Mouse (Mus musculus): ENCODE measurements around the gene Tek. TPM values are rescaled to one million over a fixed set of nuclear protein-coding genes. Genes with fewer than 3 reads are reported as not detected.
A peak's percentile ranks its signal among the peaks of the same experiment; 100 is the strongest.

The Tek gene
- polyA plus RNA-seq, 1 experiment from 2014 or later: 56.1 TPM

DNA sequence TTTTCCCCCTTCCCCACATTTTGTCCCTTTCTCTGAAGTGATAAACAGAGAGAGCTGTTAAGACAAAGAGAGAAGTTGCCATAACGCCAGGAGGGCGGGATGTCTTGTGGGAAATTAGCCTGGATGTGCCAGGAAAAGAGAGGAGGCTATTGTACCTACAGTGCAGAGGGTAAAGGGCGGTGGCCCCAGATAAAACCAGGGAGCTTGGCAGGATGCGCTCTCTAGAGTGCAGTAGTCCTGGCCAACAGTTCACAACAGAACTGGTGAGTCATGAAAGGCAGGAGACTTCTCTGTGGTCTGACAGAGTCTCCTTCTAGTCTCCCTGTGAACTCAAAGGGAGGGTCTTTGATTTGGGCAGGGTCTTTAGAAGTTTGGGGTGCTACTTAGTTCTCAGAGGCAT is 13.3 kb upstream of the Tek start:
- Histone ChIP-seq H3K4me2 (no peak overlapping the region), H3K36me3 (ENCODE audit: control insufficient read depth, insufficient read depth, low read length) (no peaks in the 10 kb centered on the region), H3K9me3 (replicated peaks; ENCODE audit: control insufficient read depth, low read length) (no peaks in the 10 kb centered on the region), H3K4me3 (ENCODE audit: low read depth, low read length) (no peak overlapping the region), H3K27ac (ENCODE audit: low read depth, low read length) (peak overlapping the region; percentile 75), H3K27me3 (ENCODE audit: control insufficient read depth, insufficient read depth, low read length) (no peaks in the 10 kb centered on the region), H3K4me1 (ENCODE audit: control insufficient read depth, insufficient read depth, low read length) (peaks cover 12% of the 10 kb centered on the region), H3K9ac (ENCODE audit: low read depth, low read length) (no peak overlapping the region)
- no peak; the same call in 1 of the 2 replicates for ATAC-seq (replicated peaks; ENCODE audit: insufficient number of reproducible peaks, low FRiP score, low TSS enrichment)
- WGBS (ENCODE audit: insufficient replicate concordance): 57% methylated on average over 4 of the region's 4 CpGs

GRCm38 (mm10) chr4:94732721-94733120 is 6.4 kb upstream of the Tek start:
- Histone ChIP-seq H3K27me3 (ENCODE audit: control insufficient read depth, insufficient read depth, low read length) (no peaks in the 10 kb centered on the region), H3K4me1 (ENCODE audit: control insufficient read depth, insufficient read depth, low read length) (peaks cover 2% of the 10 kb centered on the region), H3K9ac (ENCODE audit: low read depth, low read length) (no peak overlapping the region), H3K36me3 (ENCODE audit: control insufficient read depth, insufficient read depth, low read length) (no peaks in the 10 kb centered on the region), H3K27ac (ENCODE audit: low read depth, low read length) (no peak overlapping the region), H3K4me3 (ENCODE audit: low read depth, low read length) (no peak overlapping the region), H3K9me3 (replicated peaks; ENCODE audit: control insufficient read depth, low read length) (no peaks in the 10 kb centered on the region), H3K4me2 (no peak overlapping the region)
- ATAC-seq (replicated peaks; ENCODE audit: insufficient number of reproducible peaks, low FRiP score, low TSS enrichment): no peak

- no peak overlapping the region for H3K4me2 ChIP-seq
- WGBS (ENCODE audit: insufficient replicate concordance): 46% methylated on average over 5 of the region's 5 CpGs
- no peak overlapping the region for H3K4me3 ChIP-seq (ENCODE audit: low read depth, low read length)
- peaks cover 11% of the 10 kb centered on the region for H3K4me1 ChIP-seq (ENCODE audit: control insufficient read depth, insufficient read depth, low read length)
- H3K27me3 ChIP-seq (ENCODE audit: control insufficient read depth, insufficient read depth, low read length): no peaks in the 10 kb centered on the region
- H3K9ac ChIP-seq (ENCODE audit: low read depth, low read length): no peak overlapping the region
- no peak for ATAC-seq (replicated peaks; ENCODE audit: insufficient number of reproducible peaks, low FRiP score, low TSS enrichment)
- peak overlapping the region; percentile 63; the same call in 1 of the 2 replicates for H3K27ac ChIP-seq (ENCODE audit: low read depth, low read length)
- no peaks in the 10 kb centered on the region for H3K36me3 ChIP-seq (ENCODE audit: control insufficient read depth, insufficient read depth, low read length)
- no peaks in the 10 kb centered on the region for H3K9me3 ChIP-seq (replicated peaks; ENCODE audit: control insufficient read depth, low read length)
These were observed 1.5 kb upstream of the Tek start for GRCm38 (mm10) chr4:94737326-94738295.

DNA sequence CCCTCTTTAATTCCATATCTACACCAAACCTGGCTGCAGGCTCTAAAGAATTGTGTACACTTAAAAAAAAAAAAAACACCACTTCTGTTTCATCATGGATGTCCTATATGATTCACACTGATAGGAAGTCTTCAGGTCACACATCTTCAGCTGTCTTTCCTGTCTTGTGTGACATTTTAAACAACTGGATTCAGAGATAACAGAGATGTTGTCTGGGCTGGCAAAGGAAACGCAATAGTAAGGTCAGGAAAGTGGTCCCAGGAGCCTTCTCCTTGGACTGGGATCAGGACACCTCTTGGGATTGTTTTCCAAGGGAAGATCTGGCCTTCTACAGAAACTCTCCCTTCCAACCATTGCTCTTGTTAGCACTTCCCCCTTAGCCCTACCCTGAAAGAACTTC is 2.7 kb downstream of the Tek start:
- 62% methylated on average over 1 of the region's 1 CpGs for WGBS (ENCODE audit: insufficient replicate concordance)
- H3K4me1 ChIP-seq (ENCODE audit: control insufficient read depth, insufficient read depth, low read length): peaks cover 24% of the 10 kb centered on the region
- no peak for ATAC-seq (replicated peaks; ENCODE audit: insufficient number of reproducible peaks, low FRiP score, low TSS enrichment)
- H3K4me3 ChIP-seq (ENCODE audit: low read depth, low read length): peak overlapping the region; percentile 11
- H3K36me3 ChIP-seq (ENCODE audit: control insufficient read depth, insufficient read depth, low read length): no peaks in the 10 kb centered on the region
- H3K27me3 ChIP-seq (ENCODE audit: control insufficient read depth, insufficient read depth, low read length): no peaks in the 10 kb centered on the region
- H3K9me3 ChIP-seq (replicated peaks; ENCODE audit: control insufficient read depth, low read length): no peaks in the 10 kb centered on the region
- H3K4me2 ChIP-seq: peak overlapping the region; percentile 45
- no peak overlapping the region for H3K27ac ChIP-seq (ENCODE audit: low read depth, low read length)
- peak overlapping the region; percentile 2; the same call in 1 of the 2 replicates for H3K9ac ChIP-seq (ENCODE audit: low read depth, low read length)

- peak overlapping the region; percentile 29; the same call in 1 of the 2 replicates for H3K4me2 ChIP-seq
- no peaks in the 10 kb centered on the region for H3K36me3 ChIP-seq (ENCODE audit: control insufficient read depth, insufficient read depth, low read length)
- H3K4me1 ChIP-seq (ENCODE audit: control insufficient read depth, insufficient read depth, low read length): peaks cover 21% of the 10 kb centered on the region
- H3K27ac ChIP-seq (ENCODE audit: low read depth, low read length): peak overlapping the region; percentile 22
- 53% methylated on average over 3 of the region's 3 CpGs for WGBS (ENCODE audit: insufficient replicate concordance)
- H3K9me3 ChIP-seq (replicated peaks; ENCODE audit: control insufficient read depth, low read length): no peaks in the 10 kb centered on the region
- no peak; the same call in 1 of the 2 replicates for ATAC-seq (replicated peaks; ENCODE audit: insufficient number of reproducible peaks, low FRiP score, low TSS enrichment)
- H3K9ac ChIP-seq (ENCODE audit: low read depth, low read length): no peak overlapping the region
- H3K4me3 ChIP-seq (ENCODE audit: low read depth, low read length): no peak overlapping the region
- no peaks in the 10 kb centered on the region for H3K27me3 ChIP-seq (ENCODE audit: control insufficient read depth, insufficient read depth, low read length)
These were observed 6.7 kb downstream of the Tek start for GRCm38 (mm10) chr4:94745749-94746148.

- peak; percentile 71 for ATAC-seq (replicated peaks; ENCODE audit: insufficient number of reproducible peaks, low FRiP score, low TSS enrichment)
- Histone ChIP-seq H3K4me3 (ENCODE audit: low read depth, low read length) (no peak overlapping the region), H3K9me3 (replicated peaks; ENCODE audit: control insufficient read depth, low read length) (no peaks in the 10 kb centered on the region), H3K4me1 (ENCODE audit: control insufficient read depth, insufficient read depth, low read length) (peaks cover 21% of the 10 kb centered on the region), H3K27me3 (ENCODE audit: control insufficient read depth, insufficient read depth, low read length) (no peaks in the 10 kb centered on the region), H3K9ac (ENCODE audit: low read depth, low read length) (no peak overlapping the region), H3K27ac (ENCODE audit: low read depth, low read length) (peak overlapping the region; percentile 22), H3K36me3 (ENCODE audit: control insufficient read depth, insufficient read depth, low read length) (no peaks in the 10 kb centered on the region), H3K4me2 (peak overlapping the region; percentile 29)
- 38% methylated on average over 7 of the region's 7 CpGs for WGBS (ENCODE audit: insufficient replicate concordance)
These were observed 7.3 kb downstream of the Tek start for GRCm38 (mm10) chr4:94746387-94746811.

- ATAC-seq (replicated peaks; ENCODE audit: insufficient number of reproducible peaks, low FRiP score, low TSS enrichment): no peak
- H3K36me3 ChIP-seq (ENCODE audit: control insufficient read depth, insufficient read depth, low read length): no peaks in the 10 kb centered on the region
- H3K4me2 ChIP-seq: peak overlapping the region; percentile 11; the same call in 1 of the 2 replicates
- 76% methylated on average over 3 of the region's 3 CpGs for WGBS (ENCODE audit: insufficient replicate concordance)
- H3K9ac ChIP-seq (ENCODE audit: low read depth, low read length): no peak overlapping the region
- H3K4me1 ChIP-seq (ENCODE audit: control insufficient read depth, insufficient read depth, low read length): peaks cover 21% of the 10 kb centered on the region
- no peak overlapping the region for H3K4me3 ChIP-seq (ENCODE audit: low read depth, low read length)
- H3K9me3 ChIP-seq (replicated peaks; ENCODE audit: control insufficient read depth, low read length): no peaks in the 10 kb centered on the region
- H3K27me3 ChIP-seq (ENCODE audit: control insufficient read depth, insufficient read depth, low read length): no peaks in the 10 kb centered on the region
- no peak overlapping the region for H3K27ac ChIP-seq (ENCODE audit: low read depth, low read length)
These were observed 8.2 kb downstream of the Tek start for GRCm38 (mm10) chr4:94747338-94747737.

DNA sequence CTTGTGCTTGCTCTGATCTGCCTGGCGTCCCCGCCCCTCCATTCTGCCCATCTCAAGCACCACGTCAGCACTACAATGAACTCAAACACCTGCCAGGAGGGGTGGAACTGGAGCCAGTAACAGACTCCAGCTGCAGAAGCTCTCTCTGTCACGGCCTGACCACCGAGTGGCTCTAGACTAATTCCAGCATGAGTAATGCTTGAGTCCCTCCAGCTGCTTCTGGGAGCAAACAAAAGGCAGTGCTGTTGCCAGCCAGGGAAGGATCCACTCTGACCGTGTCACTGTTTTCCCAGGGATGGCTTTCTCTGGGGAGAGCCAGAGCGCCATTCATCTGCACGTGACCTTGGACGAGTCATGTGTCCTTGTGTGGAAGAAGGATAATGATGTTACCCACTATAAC is 13.4 kb downstream of the Tek start:
- Histone ChIP-seq H3K4me1 (ENCODE audit: control insufficient read depth, insufficient read depth, low read length) (peaks cover 3% of the 10 kb centered on the region; the same call in 1 of the 2 replicates), H3K27ac (ENCODE audit: low read depth, low read length) (peak overlapping the region; percentile 35; the same call in 1 of the 2 replicates), H3K27me3 (ENCODE audit: control insufficient read depth, insufficient read depth, low read length) (no peaks in the 10 kb centered on the region), H3K9ac (ENCODE audit: low read depth, low read length) (no peak overlapping the region), H3K4me3 (ENCODE audit: low read depth, low read length) (no peak overlapping the region), H3K36me3 (ENCODE audit: control insufficient read depth, insufficient read depth, low read length) (no peaks in the 10 kb centered on the region), H3K9me3 (replicated peaks; ENCODE audit: control insufficient read depth, low read length) (no peaks in the 10 kb centered on the region), H3K4me2 (no peak overlapping the region)
- peak; percentile 78 for ATAC-seq (replicated peaks; ENCODE audit: insufficient number of reproducible peaks, low FRiP score, low TSS enrichment)
- WGBS (ENCODE audit: insufficient replicate concordance): 31% methylated on average over 9 of the region's 9 CpGs

All from heart, embryonic 11.5 days (tissue).